Mouse (Mus musculus) myocyte (in vitro differentiated cells): ENCODE measurements at regions not wholly inside any gene's neighbourhood (a gene's known extent, or its start where the extent isn't known, plus 50 kb on each side); places are given as distances from the start of the nearest gene placed in this dataset.

ENCODE experiments used
- CEBPB ChIP-seq: IDR thresholded peaks from 2 replicates; pipeline ENCODE4 v1.6.1; 2011; ENCODE audit warnings: mild to moderate bottlenecking, moderate library complexity; ENCODE audit not compliant: poor library complexity, insufficient read depth, severe bottlenecking
- MYOD1 ChIP-seq, 3 experiments: IDR thresholded peaks; one replicate each; pipeline ENCODE4 v1.6.1; 2011; ENCODE audit warnings: control low read depth in 2 of 3, low read depth in 2 of 3, mild to moderate bottlenecking in 2 of 3, moderate library complexity in 1 of 3; ENCODE audit not compliant: insufficient read length in 2 of 3, control insufficient read depth in 1 of 3
- POLR2A ChIP-seq: IDR thresholded peaks from one replicate; pipeline ENCODE4 v1.6.1; 2011; ENCODE audit warnings: low read depth, mild to moderate bottlenecking, control low read depth, moderate library complexity; ENCODE audit not compliant: insufficient read length
- POLR2AphosphoS2 ChIP-seq: IDR thresholded peaks from one replicate; pipeline ENCODE4 v1.6.1; 2011; ENCODE audit warnings: low read depth, control low read depth; ENCODE audit not compliant: insufficient read length
- TCF12 ChIP-seq: IDR thresholded peaks from one replicate; pipeline ENCODE4 v1.6.1; 2011; ENCODE audit warnings: mild to moderate bottlenecking, control low read depth; ENCODE audit not compliant: poor library complexity, insufficient read depth, severe bottlenecking
- USF1 ChIP-seq: IDR thresholded peaks from one replicate; pipeline ENCODE4 v1.6.1; 2011; ENCODE audit warnings: low read depth, mild to moderate bottlenecking, control low read depth, moderate library complexity

GRCm38 (mm10) chr3:151116831-151117230 is 320.9 kb upstream of the Adgrl4 start:
- TF ChIP-seq POLR2A, result no peak
- no peak for TF ChIP-seq USF1
- no peak for TF ChIP-seq TCF12
- TF ChIP-seq CEBPB, result no peak
- no peak for TF ChIP-seq MYOD1 (IDR thresholded peaks at IDR 0.05; ENCODE audit: control insufficient read depth in 1 of 3, insufficient read length in 2 of 3, low read depth in 2 of 3)
- TF ChIP-seq POLR2AphosphoS2, result no peak
